Mouse (Mus musculus) E14TG2a.4 (cell line): ENCODE measurements around the gene Akr1c18.

ENCODE experiments used
- CTCF ChIP-seq: conservative IDR thresholded peaks from 2 replicates; pipeline ENCODE4 v1.5.1; 2014; ENCODE audit warnings: low read length
- POU5F1 ChIP-seq: IDR thresholded peaks from 2 replicates; pipeline ENCODE4 v1.6.1; 2014; ENCODE audit warnings: low read length, borderline replicate concordance

GRCm38 (mm10) chr13:4131721-4132120 lies 18.7 kb downstream of the Akr1c18 start:
- TF ChIP-seq CTCF (no peak), POU5F1 (no peak)
